Mouse (Mus musculus): ENCODE results near the gene Muc2.
"Not testable (repeated sequence)": the region's sequence is repeated elsewhere in the genome, so short reads cannot be mapped to it uniquely, and the experiment has no call there.

The Muc2 gene

GRCm38 (mm10) chr7:141690040-141690439 is at the start of gene Muc2:
TSS of gene Muc2 (plus strand) at chr7:141690340.
- no peak for DNase-seq

- no peak for DNase-seq
Measured at GRCm38 (mm10) chr7:141642375-141642774, 47.8 kb upstream of the Muc2 start.

- DNase-seq = peak in 1 of 2 experiments; percentile 13
Measured at GRCm38 (mm10) chr7:141643160-141643559, 47.0 kb upstream of the Muc2 start.

GRCm38 (mm10) chr7:141647083-141647482 is 43.1 kb upstream of the Muc2 start:
- no peak for DNase-seq

- no peak for DNase-seq
Measured at GRCm38 (mm10) chr7:141647815-141648214, 42.3 kb upstream of the Muc2 start.

- DNase-seq = no peak
Measured at GRCm38 (mm10) chr7:141652191-141652590, 37.9 kb upstream of the Muc2 start.

- DNase-seq = no peak
Measured at GRCm38 (mm10) chr7:141660346-141660745, 29.8 kb upstream of the Muc2 start.

GRCm38 (mm10) chr7:141661481-141661880 is 28.7 kb upstream of the Muc2 start:
- peak; percentile 31 to 43 for DNase-seq

GRCm38 (mm10) chr7:141662223-141662622 is 27.9 kb upstream of the Muc2 start:
- no peak for DNase-seq

GRCm38 (mm10) chr7:141666190-141666589 is 23.9 kb upstream of the Muc2 start:
- peak; percentile 45 to 59 for DNase-seq

- DNase-seq = not testable (repeated sequence)
Measured at GRCm38 (mm10) chr7:141669097-141669496, 21.0 kb upstream of the Muc2 start.

GRCm38 (mm10) chr7:141670999-141671398 is 19.1 kb upstream of the Muc2 start:
- peak in 1 of 2 experiments; percentile 33 for DNase-seq

- no peak for DNase-seq
Measured at GRCm38 (mm10) chr7:141671626-141672291, 18.4 kb upstream of the Muc2 start.

GRCm38 (mm10) chr7:141678922-141679321 is 11.2 kb upstream of the Muc2 start:
- DNase-seq = no peak

GRCm38 (mm10) chr7:141687330-141687729 is 2.8 kb upstream of the Muc2 start:
- no peak for DNase-seq

GRCm38 (mm10) chr7:141693591-141694273 is 3.6 kb downstream of the Muc2 start:
- DNase-seq = no peak

- DNase-seq = no peak
Measured at GRCm38 (mm10) chr7:141694274-141694639, 4.1 kb downstream of the Muc2 start.

GRCm38 (mm10) chr7:141696538-141696937 is 6.4 kb downstream of the Muc2 start:
- no peak for DNase-seq

- peak; percentile 37 to 47 for DNase-seq
Measured at GRCm38 (mm10) chr7:141699556-141700220, 9.5 kb downstream of the Muc2 start.

GRCm38 (mm10) chr7:141747451-141748100 is 57.4 kb downstream of the Muc2 start:
- DNase-seq = no peak

- no peak for DNase-seq
Measured at GRCm38 (mm10) chr7:141752513-141752912, 62.4 kb downstream of the Muc2 start.

- peak; percentile 41 to 62 for DNase-seq
Measured at GRCm38 (mm10) chr7:141755831-141756230, 65.7 kb downstream of the Muc2 start.

- no peak for DNase-seq
Measured at GRCm38 (mm10) chr7:141758291-141758690, 68.2 kb downstream of the Muc2 start.
